Mouse (Mus musculus) heart, adult 2 months (tissue): ENCODE results near the gene Epn3. TPM values are rescaled to one million over a fixed set of nuclear protein-coding genes. Genes with fewer than 3 reads are reported as not detected.

Source experiments
- DNase-seq, 2 experiments: peaks; one replicate each; pipeline ENCODE4 v3.0.0; 2021
- H3K27ac ChIP-seq: fragments of 200-600 bp; 2 replicates; pipeline ENCODE4 v1.8.1; 2022
- H3K27me3 ChIP-seq: fragments of 200-500 bp; 2 replicates; pipeline ENCODE4 v1.6.1; 2012; ENCODE audit warnings: mild to moderate bottlenecking, low read length, inconsistent platforms, mixed read lengths; ENCODE audit not compliant: control insufficient read depth, insufficient read depth
- H3K36me3 ChIP-seq: fragments of 200-500 bp; 2 replicates; pipeline ENCODE4 v1.6.1; 2012; ENCODE audit warnings: low read length, inconsistent platforms; ENCODE audit not compliant: control insufficient read depth, insufficient read depth
- H3K4me1 ChIP-seq: fragments of 200-500 bp; 2 replicates; pipeline ENCODE4 v1.6.1; 2011; ENCODE audit warnings: low read length; ENCODE audit not compliant: control insufficient read depth, insufficient read depth
- H3K4me3 ChIP-seq: fragments of 200-600 bp; 2 replicates; pipeline ENCODE4 v1.8.1; 2022
- H3K79me2 ChIP-seq: fragments of 200-500 bp; replicated peaks from 2 replicates; pipeline ENCODE4 v1.6.1; 2012; ENCODE audit warnings: mild to moderate bottlenecking, inconsistent platforms, low read length, moderate library complexity, mixed read lengths; ENCODE audit not compliant: control insufficient read depth, insufficient read depth
- H3K9ac ChIP-seq: fragments of 200-500 bp; 2 replicates; pipeline ENCODE4 v1.6.1; 2012; ENCODE audit warnings: low read depth, mild to moderate bottlenecking, control low read depth, inconsistent platforms, low read length, mixed read lengths
- CTCF ChIP-seq: fragments of 200-600 bp; IDR thresholded peaks from 2 replicates; pipeline ENCODE4 v1.8.1; 2022; ENCODE audit warnings: antibody characterized with exemption, mild to moderate bottlenecking, moderate library complexity
- EP300 ChIP-seq: fragments of 200-500 bp; IDR thresholded peaks from 2 replicates; pipeline ENCODE4 v1.6.1; 2011; ENCODE audit warnings: low read depth, low read length, control low read depth; ENCODE audit not compliant: insufficient read depth
- POLR2A ChIP-seq: fragments of 200-500 bp; IDR thresholded peaks from 2 replicates; pipeline ENCODE4 v1.6.1; 2011; ENCODE audit warnings: mild to moderate bottlenecking, low read depth, low read length, control low read depth; ENCODE audit not compliant: insufficient read depth
- WGBS: fragments of 180-500 bp; shearing (Covaris S2); methylation state at CpG from one replicate; pipeline ENCODE4 v1.1.7; 2018; 5-methylcytosine and 5-hydroxymethylcytosine counted together
- intact Hi-C: fragments of 180-260 bp; cut with DNase I; formaldehyde crosslinking; loops from one replicate; pipeline ENCODE4 v1.15.1; 2025
- polyA plus RNA-seq: library from polyadenylated mRNA; depleted of rRNA; stranded (reverse); fragments of >200 nt; gene quantifications from 2 replicates; pipeline ENCODE4 v1.2.3, GENCODE M21; 2012
- total RNA-seq, 2 experiments: library from RNA; stranded (reverse); gene quantifications; 2 replicates each; pipeline ENCODE4 v1.2.3; 2021

Gene Epn3
- total and polyA plus RNA-seq, 3 experiments = 25.7 to 31.9 (median 28.4) TPM

GRCm38 (mm10) chr11:94461856-94462255 is 37.9 kb downstream of the Epn3 start:
- H3K4me3 ChIP-seq = no peak overlapping the region
- no peak for DNase-seq
- no peaks in the 10 kb centered on the region for H3K4me1 ChIP-seq
- H3K36me3 ChIP-seq = no peaks in the 10 kb centered on the region
- 88% methylated on average over 11 of the region's 11 CpGs for WGBS
- intact Hi-C loops = no loop called here
- no peaks in the 10 kb centered on the region for H3K27me3 ChIP-seq
- no peak overlapping the region for H3K9ac ChIP-seq
- H3K27ac ChIP-seq = no peak overlapping the region
- TF ChIP-seq POLR2A = no peak
- TF ChIP-seq CTCF = no peak
- H3K79me2 ChIP-seq = no peaks in the 10 kb centered on the region

DNA sequence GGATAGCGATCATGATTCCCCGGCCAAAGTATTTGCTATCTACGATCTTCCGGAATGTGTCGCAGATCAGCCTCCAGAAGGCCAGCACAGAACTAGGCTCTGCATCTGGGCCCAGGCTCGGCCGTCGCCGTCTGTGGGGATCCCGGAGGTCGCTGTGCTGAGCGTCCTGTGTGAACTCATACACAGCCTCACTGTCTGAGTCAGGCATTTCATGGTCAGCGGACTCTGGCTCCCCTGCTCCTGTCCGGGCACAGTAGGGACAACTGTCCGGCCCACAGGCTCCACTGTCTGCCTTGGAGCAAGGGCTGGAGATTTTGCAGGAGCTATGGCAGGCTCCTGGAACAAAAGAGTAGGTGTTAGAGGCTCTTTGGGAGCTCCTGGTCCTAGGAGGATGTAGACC is 42.8 kb downstream of the Epn3 start:
- 84% methylated on average over 15 of the region's 15 CpGs for WGBS

GRCm38 (mm10) chr11:94456347-94456746 is 43.4 kb downstream of the Epn3 start:
- Histone ChIP-seq H3K4me3 (no peak overlapping the region), H3K27me3 (no peaks in the 10 kb centered on the region), H3K36me3 (no peaks in the 10 kb centered on the region), H3K4me1 (no peaks in the 10 kb centered on the region; the same call in 1 of the 2 replicates), H3K27ac (no peak overlapping the region), H3K9ac (no peak overlapping the region), H3K79me2 (no peaks in the 10 kb centered on the region)
- intact Hi-C loops = no loop called here
- no peak for DNase-seq
- WGBS = 70% methylated on average over 3 of the region's 3 CpGs
- no peak for TF ChIP-seq POLR2A
- no peak for TF ChIP-seq EP300
- TF ChIP-seq CTCF = no peak

More for the DNA sequence above, 42.8 kb downstream of the Epn3 start:
- Histone ChIP-seq H3K79me2 (no peaks in the 10 kb centered on the region), H3K9ac (no peak overlapping the region), H3K27ac (no peak overlapping the region), H3K4me3 (no peak overlapping the region), H3K27me3 (no peaks in the 10 kb centered on the region), H3K4me1 (no peaks in the 10 kb centered on the region), H3K36me3 (no peaks in the 10 kb centered on the region)
- TF ChIP-seq EP300 (no peak), CTCF (no peak), POLR2A (no peak)
- no peak for DNase-seq
- intact Hi-C loops = no loop called here

GRCm38 (mm10) chr11:94455161-94455820 is 44.5 kb downstream of the Epn3 start:
- Histone ChIP-seq H3K4me3 (no peak overlapping the region), H3K36me3 (no peaks in the 10 kb centered on the region), H3K79me2 (no peaks in the 10 kb centered on the region), H3K9ac (no peak overlapping the region), H3K27ac (no peak overlapping the region), H3K27me3 (no peaks in the 10 kb centered on the region), H3K4me1 (peaks cover 4% of the 10 kb centered on the region; the same call in 1 of the 2 replicates)
- DNase-seq = no peak
- intact Hi-C loops = no loop called here
- TF ChIP-seq CTCF (no peak), POLR2A (no peak), EP300 (no peak)
- WGBS = 76% methylated on average over 10 of the region's 10 CpGs

DNA sequence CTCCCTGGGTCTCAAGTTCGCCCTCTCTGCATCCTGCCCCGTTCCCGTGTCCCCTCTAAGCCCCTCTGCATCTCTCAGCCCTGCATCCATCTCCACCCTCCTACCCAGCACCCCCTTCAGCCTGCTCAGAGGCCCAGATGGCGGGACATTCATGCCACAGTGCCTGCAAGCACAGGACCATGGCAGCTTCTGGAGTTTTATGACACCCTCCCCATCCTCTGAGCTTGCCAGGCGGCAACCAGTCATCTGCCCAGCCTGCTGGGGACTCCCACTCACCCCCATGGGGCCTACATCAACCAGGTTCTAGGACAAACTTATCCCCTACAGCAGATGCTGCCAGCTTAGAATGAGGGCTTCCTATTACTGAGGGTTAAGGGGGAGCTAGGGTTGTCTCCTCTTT is 45.0 kb downstream of the Epn3 start:
- no peak for TF ChIP-seq POLR2A
- no peak for TF ChIP-seq CTCF
- no peak for TF ChIP-seq EP300
- 68% methylated on average over 5 of the region's 5 CpGs for WGBS
- Histone ChIP-seq H3K36me3 (no peaks in the 10 kb centered on the region), H3K27me3 (no peaks in the 10 kb centered on the region), H3K79me2 (no peaks in the 10 kb centered on the region), H3K9ac (no peak overlapping the region), H3K4me1 (peaks cover 6% of the 10 kb centered on the region; the same call in 1 of the 2 replicates), H3K27ac (no peak overlapping the region), H3K4me3 (no peak overlapping the region)
- intact Hi-C loops = no loop called here
- DNase-seq = no peak

DNA sequence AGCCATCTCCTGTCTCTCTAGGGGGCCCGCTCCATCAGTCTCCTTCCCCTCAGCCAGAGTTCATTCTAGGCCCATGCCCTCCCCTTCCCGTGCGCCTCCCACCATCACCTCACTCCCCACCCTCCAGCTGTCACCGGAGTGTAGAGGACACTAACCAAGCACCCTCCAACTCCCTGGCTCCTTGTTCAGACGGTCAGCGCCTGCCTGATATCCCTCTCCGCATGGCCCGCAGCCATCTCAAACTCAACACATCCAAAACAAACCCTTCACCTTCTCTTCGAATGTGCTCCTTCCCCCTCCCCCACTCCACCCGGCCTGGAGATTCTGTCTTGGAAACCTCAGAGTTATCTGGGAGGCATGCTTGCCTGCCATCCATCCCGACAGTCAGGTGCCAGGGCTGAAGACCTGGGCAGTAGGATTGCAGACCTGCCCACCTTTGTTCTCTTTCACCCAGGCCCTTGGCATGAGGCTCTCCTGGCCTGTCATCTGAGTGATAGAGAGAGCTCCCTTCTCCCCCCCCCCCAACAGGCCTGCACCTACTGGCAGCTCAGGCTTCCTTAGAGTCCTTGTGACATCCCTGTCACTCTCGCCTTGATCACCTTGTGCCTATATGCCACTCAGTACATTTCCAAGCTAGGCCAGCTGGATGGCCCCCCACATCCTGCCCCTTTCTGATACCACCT is 48.5 kb downstream of the Epn3 start:
- intact Hi-C loops = no loop called here
- TF ChIP-seq EP300 = peak; percentile 81
- TF ChIP-seq POLR2A = no peak
- H3K9ac ChIP-seq = no peak overlapping the region
- no peaks in the 10 kb centered on the region for H3K27me3 ChIP-seq
- H3K27ac ChIP-seq = peak overlapping the region; percentile 87
- H3K4me3 ChIP-seq = no peak overlapping the region
- peak; percentile 73 to 85 for DNase-seq
- no peaks in the 10 kb centered on the region for H3K36me3 ChIP-seq
- peaks cover 9% of the 10 kb centered on the region; the same call in 1 of the 2 replicates for H3K4me1 ChIP-seq
- 24% methylated on average over 12 of the region's 12 CpGs for WGBS
- no peaks in the 10 kb centered on the region for H3K79me2 ChIP-seq
